ENCODE assay signal across 14 mouse cellular contexts in the genomic region with DNA sequence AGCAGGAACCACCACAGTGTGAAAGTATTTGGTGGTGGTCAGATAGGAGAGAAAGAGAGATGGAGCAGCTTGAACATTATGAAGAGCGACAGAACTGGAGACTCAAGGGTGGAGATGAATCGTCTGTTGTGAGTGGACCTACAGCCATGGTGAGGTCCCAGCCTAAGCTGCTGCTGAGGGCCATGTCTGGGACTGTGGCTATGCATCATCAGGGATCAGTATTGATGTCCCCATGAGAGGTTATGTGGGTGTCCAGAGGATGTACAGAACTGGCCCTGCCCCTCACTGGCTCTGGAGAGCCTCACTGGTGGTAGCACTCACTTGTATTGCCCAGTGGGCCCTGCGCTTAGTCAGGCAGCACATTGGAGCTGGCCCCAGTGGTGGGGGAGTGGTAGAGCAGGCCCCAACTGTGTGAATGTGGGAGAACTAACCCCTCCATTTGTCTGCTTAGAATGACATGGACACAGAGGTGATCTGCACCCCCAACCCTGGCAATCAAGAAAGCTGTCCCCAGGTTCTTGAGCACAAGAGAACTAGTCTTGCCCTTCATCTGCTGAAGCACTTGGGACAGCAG.
"Had no signal": no experiment of that assay in that cellular context is flagged by ENCODE, and none has a peak within 500 bp of the region (broad histone marks: within the 10 kb centered on the region; RNA-seq: fewer than 3 reads in every experiment).

No protein-coding gene starts in this region.

- H3K4me1 ChIP-seq: kidney, embryonic 15.5 days; neural tube, embryonic 12.5 days had no signal

- H3K4me3 ChIP-seq: kidney, embryonic 15.5 days; neural tube, embryonic 12.5 days had no signal

- DNase-seq: kidney, adult 2 months; kidney, postnatal 36 days; layer of hippocampus, adult 9-11 months; layer of hippocampus, postnatal 36 days; lung, adult 2 months; lung, postnatal 36 days; right cerebral cortex, postnatal 4 days; spleen, adult 18-20 months; thymus, adult 18-20 months; thymus, postnatal 14 days had no signal

- H3K9ac ChIP-seq: kidney, embryonic 15.5 days; liver, embryonic 14.5 days; neural tube, embryonic 12.5 days had no signal

- ATAC-seq: lung, postnatal 0 days had no signal

- H3K4me2 ChIP-seq: kidney, embryonic 15.5 days; neural tube, embryonic 12.5 days had no signal

- H3K36me3 ChIP-seq: kidney, embryonic 15.5 days; neural tube, embryonic 12.5 days had no signal

- H3K9me3 ChIP-seq: kidney, embryonic 15.5 days; neural tube, embryonic 12.5 days had no signal

- H3K27ac ChIP-seq: kidney, embryonic 15.5 days; liver, embryonic 14.5 days; neural tube, embryonic 12.5 days had no signal

- H3K27me3 ChIP-seq: kidney, embryonic 15.5 days; neural tube, embryonic 12.5 days had no signal
